Mouse (Mus musculus): ENCODE measurements around the gene Tpr. TPM values are rescaled to one million over a fixed set of nuclear protein-coding genes. Genes with fewer than 3 reads are reported as not detected.

The Tpr gene
- 188 and 197 TPM in 2 replicates for polyA plus RNA-seq (2014; fragmentation: Nextera tagmentation; extraction: Ambion mirVana)

- Histone ChIP-seq H3K9ac (replicated peaks; ENCODE audit: low read depth, low read length) (peak within 1 kb of the TSS; percentile 77), H3K9me3 (ENCODE audit: control insufficient read depth, low read depth, low read length) (no peaks in the 10 kb centered on the region), H3K4me2 (replicated peaks; ENCODE audit: low read depth, low read length) (peak within 1 kb of the TSS; percentile 58), H3K36me3 (ENCODE audit: control insufficient read depth, insufficient read depth, low read length) (peaks cover 34% of the 10 kb centered on the region), H3K27me3 (ENCODE audit: control insufficient read depth, insufficient read depth, low read length) (no peaks in the 10 kb centered on the region), H3K4me3 (ENCODE audit: low read depth, low read length) (peak within 1 kb of the TSS; percentile 76), H3K27ac (ENCODE audit: low read length) (peak within 1 kb of the TSS; percentile 92), H3K4me1 (ENCODE audit: control insufficient read depth, insufficient read depth, low read length) (no peaks in the 10 kb centered on the region)
- ATAC-seq (ENCODE audit: insufficient number of reproducible peaks, insufficient read depth, low FRiP score, low read depth): peak; percentile 98
- WGBS: under 1% methylated on average over 75 of the region's 76 CpGs
These were observed at the start of gene Tpr, which contains the start of gene Odr4 for GRCm38 (mm10) chr1:150392638-150393487. Gene Tpr, plus strand, starts transcription at chr1:150392838. Gene Odr4, minus strand, starts transcription at chr1:150393080.

DNA sequence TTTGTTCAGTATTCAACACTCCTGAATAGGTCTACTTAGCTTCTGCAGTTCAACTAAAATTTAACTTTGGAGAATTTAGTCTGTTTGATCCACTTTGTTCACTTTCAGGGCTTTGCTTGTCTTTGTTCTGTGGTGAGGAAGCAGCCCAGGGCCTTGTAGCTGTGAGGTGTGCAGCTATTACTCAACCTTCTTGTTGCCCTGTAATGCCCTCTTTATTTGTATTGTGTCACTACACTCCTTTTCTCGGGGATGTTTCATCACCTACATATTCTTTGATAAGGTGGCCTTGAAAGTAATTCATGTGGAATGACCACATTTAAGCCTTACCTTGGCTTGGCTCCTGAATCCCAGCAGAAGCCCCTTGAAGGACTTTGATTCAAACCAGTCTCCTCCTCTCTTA lies 31.8 kb upstream of the Tpr start:
- ATAC-seq (ENCODE audit: insufficient number of reproducible peaks, insufficient read depth, low FRiP score, low read depth): no peak
- no peaks in the 10 kb centered on the region for H3K27me3 ChIP-seq (ENCODE audit: control insufficient read depth, insufficient read depth, low read length)
- no peak overlapping the region for H3K27ac ChIP-seq (ENCODE audit: low read length)
- no peaks in the 10 kb centered on the region for H3K9me3 ChIP-seq (ENCODE audit: control insufficient read depth, low read depth, low read length)
- H3K4me1 ChIP-seq (ENCODE audit: control insufficient read depth, insufficient read depth, low read length): no peaks in the 10 kb centered on the region
- H3K36me3 ChIP-seq (ENCODE audit: control insufficient read depth, insufficient read depth, low read length): peaks cover 13% of the 10 kb centered on the region; the same call in 1 of the 2 replicates
- H3K9ac ChIP-seq (replicated peaks; ENCODE audit: low read depth, low read length): no peak overlapping the region
- no peak overlapping the region for H3K4me2 ChIP-seq (replicated peaks; ENCODE audit: low read depth, low read length)
- no peak overlapping the region for H3K4me3 ChIP-seq (ENCODE audit: low read depth, low read length)
- WGBS: 82% methylated on average over 1 of the region's 1 CpGs

DNA sequence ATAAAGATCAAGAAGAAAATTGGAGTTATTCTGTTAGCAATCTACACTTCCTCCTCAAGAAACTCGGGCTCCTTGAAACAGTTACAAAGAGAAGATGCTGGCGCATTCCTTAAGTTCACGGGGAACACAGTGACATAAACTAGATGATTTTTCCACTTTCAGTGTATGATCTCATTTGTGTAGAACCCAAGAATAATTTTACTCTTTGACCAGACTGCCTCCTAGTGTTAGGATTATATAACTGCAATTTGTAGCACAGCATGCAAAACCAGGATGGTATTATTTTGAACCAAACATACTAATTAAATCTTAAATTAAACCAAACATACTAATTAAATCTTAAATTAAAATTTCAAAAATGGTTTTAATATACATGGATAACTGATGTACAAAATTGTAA lies 19.7 kb upstream of the Tpr start:
- Histone ChIP-seq H3K36me3 (ENCODE audit: control insufficient read depth, insufficient read depth, low read length) (0 out of 2 replicates have a peak, but pooled peaks cover 3% of the 10 kb centered on the region), H3K4me3 (ENCODE audit: low read depth, low read length) (no peak overlapping the region), H3K27me3 (ENCODE audit: control insufficient read depth, insufficient read depth, low read length) (no peaks in the 10 kb centered on the region), H3K9me3 (ENCODE audit: control insufficient read depth, low read depth, low read length) (no peaks in the 10 kb centered on the region), H3K4me2 (replicated peaks; ENCODE audit: low read depth, low read length) (no peak overlapping the region), H3K9ac (replicated peaks; ENCODE audit: low read depth, low read length) (no peak overlapping the region), H3K27ac (ENCODE audit: low read length) (no peak overlapping the region), H3K4me1 (ENCODE audit: control insufficient read depth, insufficient read depth, low read length) (no peaks in the 10 kb centered on the region)
- no peak for ATAC-seq (ENCODE audit: insufficient number of reproducible peaks, insufficient read depth, low FRiP score, low read depth)
- 82% methylated on average over 3 of the region's 3 CpGs for WGBS

GRCm38 (mm10) chr1:150374247-150374646 lies 18.4 kb upstream of the Tpr start:
- H3K4me2 ChIP-seq (replicated peaks; ENCODE audit: low read depth, low read length): no peak overlapping the region
- H3K4me3 ChIP-seq (ENCODE audit: low read depth, low read length): no peak overlapping the region
- 0 out of 2 replicates have a peak, but pooled peaks cover 3% of the 10 kb centered on the region for H3K36me3 ChIP-seq (ENCODE audit: control insufficient read depth, insufficient read depth, low read length)
- no peaks in the 10 kb centered on the region for H3K4me1 ChIP-seq (ENCODE audit: control insufficient read depth, insufficient read depth, low read length)
- H3K27ac ChIP-seq (ENCODE audit: low read length): no peak overlapping the region
- ATAC-seq (ENCODE audit: insufficient number of reproducible peaks, insufficient read depth, low FRiP score, low read depth): no peak
- no peak overlapping the region for H3K9ac ChIP-seq (replicated peaks; ENCODE audit: low read depth, low read length)
- no peaks in the 10 kb centered on the region for H3K27me3 ChIP-seq (ENCODE audit: control insufficient read depth, insufficient read depth, low read length)
- WGBS: 88% methylated on average over 2 of the region's 2 CpGs
- no peaks in the 10 kb centered on the region for H3K9me3 ChIP-seq (ENCODE audit: control insufficient read depth, low read depth, low read length)

DNA sequence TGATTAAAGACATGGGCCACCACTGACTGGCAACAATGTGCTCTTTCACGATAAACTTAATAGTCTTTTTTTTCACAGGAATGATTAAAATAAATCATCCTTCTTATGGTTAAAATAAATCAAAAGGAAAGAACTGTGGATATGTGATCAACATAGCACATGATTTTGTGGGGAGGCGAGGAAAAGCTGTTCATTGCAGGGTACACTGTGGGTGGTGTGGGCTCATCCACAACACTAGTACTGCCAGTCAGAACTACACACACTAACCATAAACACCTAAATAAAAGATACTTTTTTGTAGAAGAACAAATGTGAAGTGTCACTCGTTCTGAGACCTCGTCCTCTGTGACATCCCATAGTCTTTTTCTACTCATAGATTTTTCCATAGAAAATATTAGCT lies 8.5 kb upstream of the Tpr start:
- 91% methylated on average over 4 of the region's 4 CpGs for WGBS
- no peaks in the 10 kb centered on the region for H3K9me3 ChIP-seq (ENCODE audit: control insufficient read depth, low read depth, low read length)
- H3K9ac ChIP-seq (replicated peaks; ENCODE audit: low read depth, low read length): no peak overlapping the region
- ATAC-seq (ENCODE audit: insufficient number of reproducible peaks, insufficient read depth, low FRiP score, low read depth): no peak
- H3K4me1 ChIP-seq (ENCODE audit: control insufficient read depth, insufficient read depth, low read length): no peaks in the 10 kb centered on the region
- no peak overlapping the region for H3K4me3 ChIP-seq (ENCODE audit: low read depth, low read length)
- H3K27me3 ChIP-seq (ENCODE audit: control insufficient read depth, insufficient read depth, low read length): no peaks in the 10 kb centered on the region
- H3K4me2 ChIP-seq (replicated peaks; ENCODE audit: low read depth, low read length): no peak overlapping the region
- no peak overlapping the region for H3K27ac ChIP-seq (ENCODE audit: low read length)
- H3K36me3 ChIP-seq (ENCODE audit: control insufficient read depth, insufficient read depth, low read length): peaks cover 38% of the 10 kb centered on the region

GRCm38 (mm10) chr1:150387572-150387971 lies 5.1 kb upstream of the Tpr start:
- ATAC-seq (ENCODE audit: insufficient number of reproducible peaks, insufficient read depth, low FRiP score, low read depth): no peak
- 95% methylated on average over 9 of the region's 9 CpGs for WGBS
- Histone ChIP-seq H3K4me1 (ENCODE audit: control insufficient read depth, insufficient read depth, low read length) (no peaks in the 10 kb centered on the region), H3K4me2 (replicated peaks; ENCODE audit: low read depth, low read length) (no peak overlapping the region), H3K27me3 (ENCODE audit: control insufficient read depth, insufficient read depth, low read length) (no peaks in the 10 kb centered on the region), H3K36me3 (ENCODE audit: control insufficient read depth, insufficient read depth, low read length) (peaks cover 38% of the 10 kb centered on the region), H3K4me3 (ENCODE audit: low read depth, low read length) (no peak overlapping the region), H3K27ac (ENCODE audit: low read length) (no peak overlapping the region), H3K9me3 (ENCODE audit: control insufficient read depth, low read depth, low read length) (no peaks in the 10 kb centered on the region), H3K9ac (replicated peaks; ENCODE audit: low read depth, low read length) (no peak overlapping the region)

- ATAC-seq (ENCODE audit: insufficient number of reproducible peaks, insufficient read depth, low FRiP score, low read depth): no peak
- no peak overlapping the region for H3K4me2 ChIP-seq (replicated peaks; ENCODE audit: low read depth, low read length)
- peaks cover 33% of the 10 kb centered on the region for H3K36me3 ChIP-seq (ENCODE audit: control insufficient read depth, insufficient read depth, low read length)
- no peak overlapping the region for H3K27ac ChIP-seq (ENCODE audit: low read length)
- no peaks in the 10 kb centered on the region for H3K4me1 ChIP-seq (ENCODE audit: control insufficient read depth, insufficient read depth, low read length)
- no peaks in the 10 kb centered on the region for H3K9me3 ChIP-seq (ENCODE audit: control insufficient read depth, low read depth, low read length)
- 84% methylated on average over 6 of the region's 6 CpGs for WGBS
- no peak overlapping the region for H3K4me3 ChIP-seq (ENCODE audit: low read depth, low read length)
- no peak overlapping the region for H3K9ac ChIP-seq (replicated peaks; ENCODE audit: low read depth, low read length)
- no peaks in the 10 kb centered on the region for H3K27me3 ChIP-seq (ENCODE audit: control insufficient read depth, insufficient read depth, low read length)
These were observed 3.1 kb upstream of the Tpr start for GRCm38 (mm10) chr1:150389390-150390129.

DNA sequence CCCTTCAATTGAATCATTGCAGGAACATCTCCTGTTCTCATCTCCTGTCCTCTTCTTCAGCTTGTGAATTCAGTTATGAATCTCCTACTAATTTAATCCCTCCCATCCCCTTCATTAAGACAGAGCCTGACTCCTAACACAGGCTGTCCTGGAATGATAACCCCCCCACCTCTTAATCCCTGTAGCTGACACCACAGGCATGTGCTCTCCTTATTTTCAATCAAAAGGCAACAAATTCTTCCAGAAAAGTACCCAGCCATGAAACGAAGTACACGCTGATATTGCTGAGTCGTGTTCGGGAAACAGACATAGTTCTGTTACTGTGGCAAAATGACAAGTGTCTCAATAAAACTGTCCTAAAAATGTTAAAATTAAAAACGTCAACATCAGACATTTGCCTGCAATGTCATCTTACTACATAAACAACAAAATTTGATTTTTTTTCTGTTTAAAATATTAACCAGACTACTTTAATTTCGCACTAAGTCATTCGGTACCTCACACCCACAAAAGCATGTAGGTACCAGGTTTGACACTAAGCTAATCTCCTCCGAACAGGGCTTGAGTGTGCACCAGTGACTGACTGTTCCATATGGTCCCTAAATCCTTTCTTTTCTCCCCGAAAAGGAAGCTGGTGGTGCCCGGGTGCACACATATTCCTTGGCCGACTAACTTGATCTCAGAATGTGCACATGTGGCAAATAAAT lies 554 bp upstream of the Tpr start:
- Histone ChIP-seq H3K4me2 (replicated peaks; ENCODE audit: low read depth, low read length) (peak overlapping the region; percentile 49), H3K9me3 (ENCODE audit: control insufficient read depth, low read depth, low read length) (no peaks in the 10 kb centered on the region), H3K27me3 (ENCODE audit: control insufficient read depth, insufficient read depth, low read length) (no peaks in the 10 kb centered on the region), H3K36me3 (ENCODE audit: control insufficient read depth, insufficient read depth, low read length) (peaks cover 34% of the 10 kb centered on the region), H3K9ac (replicated peaks; ENCODE audit: low read depth, low read length) (peak overlapping the region; percentile 67), H3K4me3 (ENCODE audit: low read depth, low read length) (peak overlapping the region; percentile 76), H3K4me1 (ENCODE audit: control insufficient read depth, insufficient read depth, low read length) (no peaks in the 10 kb centered on the region), H3K27ac (ENCODE audit: low read length) (no peak overlapping the region)
- 21% methylated on average over 11 of the region's 11 CpGs for WGBS
- ATAC-seq (ENCODE audit: insufficient number of reproducible peaks, insufficient read depth, low FRiP score, low read depth): peak; percentile 2; the same call in 1 of the 2 replicates

Data from stomach, embryonic 14.5 days (tissue).